Mouse (Mus musculus): ENCODE results near the gene Enthd1. TPM values are rescaled to one million over a fixed set of nuclear protein-coding genes. Genes with fewer than 3 reads are reported as not detected.

The Enthd1 gene
- polyA plus RNA-seq, 1 experiment from 2014 or later: not detected

GRCm38 (mm10) chr15:80532281-80533072 lies 32.5 kb downstream of the Enthd1 start:
- no peaks in the 10 kb centered on the region for H3K36me3 ChIP-seq (ENCODE audit: control insufficient read depth, insufficient read depth)
- no peaks in the 10 kb centered on the region for H3K4me1 ChIP-seq (ENCODE audit: control insufficient read depth, insufficient read depth, low read length)
- no peaks in the 10 kb centered on the region for H3K27me3 ChIP-seq (ENCODE audit: control insufficient read depth, insufficient read depth, low read length)
- H3K27ac ChIP-seq (ENCODE audit: low read length): no peak overlapping the region
- ATAC-seq (replicated peaks; ENCODE audit: extremely low read depth, insufficient read depth, low FRiP score): no peak
- no peaks in the 10 kb centered on the region for H3K9me3 ChIP-seq (replicated peaks; ENCODE audit: control insufficient read depth, low read length)
- WGBS: 68% methylated on average over 8 of the region's 8 CpGs
- H3K9ac ChIP-seq (ENCODE audit: low read length): no peak overlapping the region
- H3K4me2 ChIP-seq (ENCODE audit: low read depth, low read length): no peak overlapping the region
- H3K4me3 ChIP-seq (ENCODE audit: low read length): no peak overlapping the region

GRCm38 (mm10) chr15:80531026-80531425 lies 33.9 kb downstream of the Enthd1 start:
- Histone ChIP-seq H3K4me2 (ENCODE audit: low read depth, low read length) (no peak overlapping the region), H3K4me1 (ENCODE audit: control insufficient read depth, insufficient read depth, low read length) (no peaks in the 10 kb centered on the region), H3K36me3 (ENCODE audit: control insufficient read depth, insufficient read depth) (no peaks in the 10 kb centered on the region), H3K27ac (ENCODE audit: low read length) (no peak overlapping the region), H3K9me3 (replicated peaks; ENCODE audit: control insufficient read depth, low read length) (no peaks in the 10 kb centered on the region), H3K4me3 (ENCODE audit: low read length) (no peak overlapping the region), H3K27me3 (ENCODE audit: control insufficient read depth, insufficient read depth, low read length) (no peaks in the 10 kb centered on the region), H3K9ac (ENCODE audit: low read length) (no peak overlapping the region)
- no peak for ATAC-seq (replicated peaks; ENCODE audit: extremely low read depth, insufficient read depth, low FRiP score)
- 69% methylated on average over 9 of the region's 9 CpGs for WGBS

GRCm38 (mm10) chr15:80529955-80530869 lies 34.7 kb downstream of the Enthd1 start:
- WGBS: 56% methylated on average over 20 of the region's 20 CpGs
- ATAC-seq (replicated peaks; ENCODE audit: extremely low read depth, insufficient read depth, low FRiP score): no peak
- no peak overlapping the region for H3K4me2 ChIP-seq (ENCODE audit: low read depth, low read length)

GRCm38 (mm10) chr15:80521661-80522388 lies 43.1 kb downstream of the Enthd1 start:
- no peaks in the 10 kb centered on the region; the same call in 1 of the 2 replicates for H3K9me3 ChIP-seq (replicated peaks; ENCODE audit: control insufficient read depth, low read length)

More at GRCm38 (mm10) chr15:80529955-80530869, 34.7 kb downstream of the Enthd1 start:
- Histone ChIP-seq H3K4me1 (ENCODE audit: control insufficient read depth, insufficient read depth, low read length) (no peaks in the 10 kb centered on the region), H3K9me3 (replicated peaks; ENCODE audit: control insufficient read depth, low read length) (no peaks in the 10 kb centered on the region; the same call in 1 of the 2 replicates), H3K4me3 (ENCODE audit: low read length) (no peak overlapping the region), H3K36me3 (ENCODE audit: control insufficient read depth, insufficient read depth) (no peaks in the 10 kb centered on the region), H3K27ac (ENCODE audit: low read length) (no peak overlapping the region), H3K27me3 (ENCODE audit: control insufficient read depth, insufficient read depth, low read length) (no peaks in the 10 kb centered on the region), H3K9ac (ENCODE audit: low read length) (no peak overlapping the region)

GRCm38 (mm10) chr15:80519931-80520330 lies 45.0 kb downstream of the Enthd1 start:
- Histone ChIP-seq H3K9me3 (replicated peaks; ENCODE audit: control insufficient read depth, low read length) (no peaks in the 10 kb centered on the region), H3K4me1 (ENCODE audit: control insufficient read depth, insufficient read depth, low read length) (peaks cover 20% of the 10 kb centered on the region), H3K4me3 (ENCODE audit: low read length) (no peak overlapping the region), H3K4me2 (ENCODE audit: low read depth, low read length) (no peak overlapping the region), H3K9ac (ENCODE audit: low read length) (no peak overlapping the region), H3K36me3 (ENCODE audit: control insufficient read depth, insufficient read depth) (no peaks in the 10 kb centered on the region), H3K27ac (ENCODE audit: low read length) (no peak overlapping the region), H3K27me3 (ENCODE audit: control insufficient read depth, insufficient read depth, low read length) (no peaks in the 10 kb centered on the region; the same call in 1 of the 2 replicates)
- 93% methylated on average over 5 of the region's 5 CpGs for WGBS
- ATAC-seq (replicated peaks; ENCODE audit: extremely low read depth, insufficient read depth, low FRiP score): no peak

More at GRCm38 (mm10) chr15:80521661-80522388, 43.1 kb downstream of the Enthd1 start:
- WGBS: 35% methylated on average over 10 of the region's 10 CpGs
- Histone ChIP-seq H3K4me1 (ENCODE audit: control insufficient read depth, insufficient read depth, low read length) (peaks cover 14% of the 10 kb centered on the region), H3K4me2 (ENCODE audit: low read depth, low read length) (no peak overlapping the region), H3K9ac (ENCODE audit: low read length) (no peak overlapping the region), H3K36me3 (ENCODE audit: control insufficient read depth, insufficient read depth) (no peaks in the 10 kb centered on the region), H3K27me3 (ENCODE audit: control insufficient read depth, insufficient read depth, low read length) (no peaks in the 10 kb centered on the region), H3K27ac (ENCODE audit: low read length) (no peak overlapping the region), H3K4me3 (ENCODE audit: low read length) (no peak overlapping the region)
- ATAC-seq (replicated peaks; ENCODE audit: extremely low read depth, insufficient read depth, low FRiP score): no peak; the same call in 1 of the 2 replicates

GRCm38 (mm10) chr15:80518567-80519223 lies 46.3 kb downstream of the Enthd1 start:
- 79% methylated on average over 12 of the region's 12 CpGs for WGBS
- H3K27ac ChIP-seq (ENCODE audit: low read length): no peak overlapping the region
- H3K4me3 ChIP-seq (ENCODE audit: low read length): no peak overlapping the region
- no peak for ATAC-seq (replicated peaks; ENCODE audit: extremely low read depth, insufficient read depth, low FRiP score)
- H3K36me3 ChIP-seq (ENCODE audit: control insufficient read depth, insufficient read depth): no peaks in the 10 kb centered on the region
- H3K27me3 ChIP-seq (ENCODE audit: control insufficient read depth, insufficient read depth, low read length): no peaks in the 10 kb centered on the region; the same call in 1 of the 2 replicates
- peak overlapping the region; percentile 35 for H3K4me2 ChIP-seq (ENCODE audit: low read depth, low read length)
- peak overlapping the region; percentile 51; the same call in 1 of the 2 replicates for H3K9ac ChIP-seq (ENCODE audit: low read length)
- no peaks in the 10 kb centered on the region for H3K9me3 ChIP-seq (replicated peaks; ENCODE audit: control insufficient read depth, low read length)
- peaks cover 20% of the 10 kb centered on the region for H3K4me1 ChIP-seq (ENCODE audit: control insufficient read depth, insufficient read depth, low read length)

GRCm38 (mm10) chr15:80517996-80518395 lies 47.0 kb downstream of the Enthd1 start:
- Histone ChIP-seq H3K36me3 (ENCODE audit: control insufficient read depth, insufficient read depth) (no peaks in the 10 kb centered on the region), H3K4me2 (ENCODE audit: low read depth, low read length) (peak overlapping the region; percentile 35), H3K27ac (ENCODE audit: low read length) (no peak overlapping the region), H3K4me3 (ENCODE audit: low read length) (no peak overlapping the region), H3K9me3 (replicated peaks; ENCODE audit: control insufficient read depth, low read length) (no peaks in the 10 kb centered on the region), H3K27me3 (ENCODE audit: control insufficient read depth, insufficient read depth, low read length) (no peaks in the 10 kb centered on the region; the same call in 1 of the 2 replicates), H3K4me1 (ENCODE audit: control insufficient read depth, insufficient read depth, low read length) (peaks cover 20% of the 10 kb centered on the region), H3K9ac (ENCODE audit: low read length) (peak overlapping the region; percentile 51; the same call in 1 of the 2 replicates)
- WGBS: 21% methylated on average over 9 of the region's 9 CpGs
- ATAC-seq (replicated peaks; ENCODE audit: extremely low read depth, insufficient read depth, low FRiP score): peak; percentile 56; the same call in 1 of the 2 replicates

GRCm38 (mm10) chr15:80516525-80516924 lies 48.4 kb downstream of the Enthd1 start:
- 59% methylated on average over 3 of the region's 3 CpGs for WGBS
- H3K4me3 ChIP-seq (ENCODE audit: low read length): no peak overlapping the region
- no peaks in the 10 kb centered on the region for H3K9me3 ChIP-seq (replicated peaks; ENCODE audit: control insufficient read depth, low read length)
- H3K4me2 ChIP-seq (ENCODE audit: low read depth, low read length): no peak overlapping the region
- no peak for ATAC-seq (replicated peaks; ENCODE audit: extremely low read depth, insufficient read depth, low FRiP score)
- peaks cover 20% of the 10 kb centered on the region for H3K4me1 ChIP-seq (ENCODE audit: control insufficient read depth, insufficient read depth, low read length)
- no peak overlapping the region for H3K9ac ChIP-seq (ENCODE audit: low read length)
- no peaks in the 10 kb centered on the region for H3K36me3 ChIP-seq (ENCODE audit: control insufficient read depth, insufficient read depth)
- H3K27me3 ChIP-seq (ENCODE audit: control insufficient read depth, insufficient read depth, low read length): no peaks in the 10 kb centered on the region; the same call in 1 of the 2 replicates
- H3K27ac ChIP-seq (ENCODE audit: low read length): no peak overlapping the region

Data from heart, embryonic 16.5 days (tissue).